In the genomic region with DNA sequence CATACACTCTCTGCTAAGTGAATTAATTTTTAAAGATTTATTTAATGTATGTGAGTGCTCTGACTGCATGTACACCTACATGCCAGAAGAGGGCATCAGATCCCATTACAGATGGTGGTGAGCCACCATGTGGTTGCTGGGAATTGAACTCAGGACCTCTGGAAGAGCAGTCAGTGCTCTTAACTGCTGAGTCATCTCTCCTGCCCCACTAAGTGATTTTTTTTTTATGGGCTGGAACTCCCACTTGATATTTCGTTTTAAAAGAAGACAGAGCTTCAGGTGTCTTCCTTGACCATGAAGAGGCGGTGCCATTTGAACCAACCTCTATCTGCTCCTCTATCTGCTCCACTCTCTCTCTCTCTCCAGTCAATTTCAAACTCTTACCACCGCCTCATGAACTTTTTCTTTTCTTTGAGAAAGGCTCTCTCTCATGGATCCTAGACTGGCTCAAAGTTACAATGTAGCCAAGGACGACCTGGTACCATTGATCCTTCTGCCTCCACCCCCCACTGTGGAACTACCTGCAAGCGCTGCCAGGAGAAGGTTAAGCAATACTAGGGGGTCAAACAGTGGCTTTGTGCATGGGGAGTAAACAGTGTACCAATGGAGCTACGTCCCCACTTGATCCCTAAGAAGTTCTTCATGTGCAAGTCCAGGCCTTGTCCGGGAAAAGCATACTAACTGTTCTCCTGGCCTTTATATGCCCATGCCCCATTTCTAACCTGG, we compare ENCODE assay signal across 19 mouse cellular contexts. TPM values are rescaled to one million over a fixed set of nuclear protein-coding genes. Genes with fewer than 3 reads are reported as not detected.
DNase-seq lines count a peak whose midpoint lies in the region; ATAC-seq and TF ChIP-seq lines count a peak whose summit lies in the region.
"Had no signal": no experiment of that assay in that cellular context is flagged by ENCODE, and none has a peak within 500 bp of the region (broad histone marks: within the 10 kb centered on the region; RNA-seq: fewer than 3 reads in every experiment).

No protein-coding gene starts in this region.

- peak overlapping the region; percentile 18; the same call in 1 of the 2 replicates for H3K27ac ChIP-seq in heart, postnatal 0 days (ENCODE audit: low read depth)
- H3K27ac ChIP-seq in lung, postnatal 0 days (ENCODE audit: low read length): peak overlapping the region; percentile 51; the same call in 1 of the 2 replicates
- H3K27ac ChIP-seq in ES-Bruce4 (ENCODE audit: insufficient read depth, low read length): no peak overlapping the region
- H3K27ac ChIP-seq in liver, embryonic 15.5 days (replicated peaks): no peak overlapping the region
- H3K27ac ChIP-seq: embryonic facial prominence, embryonic 10.5 days; forebrain, embryonic 13.5 days; limb, embryonic 12.5 days; lung, embryonic 15.5 days; neural tube, embryonic 12.5 days had no signal

- WGBS in heart, postnatal 0 days: 90% methylated on average over 7 of the region's 7 CpGs
- WGBS in lung, postnatal 0 days: 85% methylated on average over 7 of the region's 7 CpGs
- 71% methylated on average over 7 of the region's 7 CpGs for WGBS in liver, embryonic 15.5 days (ENCODE audit: insufficient replicate concordance)

- no peak overlapping the region for H3K4me3 ChIP-seq in heart, postnatal 0 days (ENCODE audit: low read depth, low read length)
- H3K4me3 ChIP-seq in lung, postnatal 0 days (ENCODE audit: low read depth, low read length): no peak overlapping the region
- no peak overlapping the region for H3K4me3 ChIP-seq in ES-Bruce4 (ENCODE audit: low read depth, low read length)
- no peak overlapping the region for H3K4me3 ChIP-seq in liver, embryonic 15.5 days (replicated peaks)
- H3K4me3 ChIP-seq: embryonic facial prominence, embryonic 10.5 days; forebrain, embryonic 13.5 days; heart, embryonic 12.5 days; limb, embryonic 12.5 days; lung, embryonic 15.5 days; neural tube, embryonic 12.5 days had no signal

- H3K36me3 ChIP-seq in heart, postnatal 0 days (replicated peaks; ENCODE audit: control insufficient read depth, insufficient read depth, low read length): no peaks in the 10 kb centered on the region
- no peaks in the 10 kb centered on the region for H3K36me3 ChIP-seq in lung, postnatal 0 days (ENCODE audit: insufficient read depth, low read length)
- no peaks in the 10 kb centered on the region for H3K36me3 ChIP-seq in ES-Bruce4 (ENCODE audit: control insufficient read depth, insufficient read depth, low read length, poor library complexity, severe bottlenecking)
- no peaks in the 10 kb centered on the region for H3K36me3 ChIP-seq in liver, embryonic 15.5 days (replicated peaks)
- H3K36me3 ChIP-seq: embryonic facial prominence, embryonic 10.5 days; heart, embryonic 12.5 days; limb, embryonic 12.5 days; lung, embryonic 15.5 days; neural tube, embryonic 12.5 days had no signal

- H3K9me3 ChIP-seq in heart, postnatal 0 days (replicated peaks; ENCODE audit: control insufficient read depth, low read length): no peaks in the 10 kb centered on the region
- H3K9me3 ChIP-seq in lung, postnatal 0 days (ENCODE audit: low read length): no peaks in the 10 kb centered on the region
- no peaks in the 10 kb centered on the region for H3K9me3 ChIP-seq in ES-Bruce4 (replicated peaks; ENCODE audit: control insufficient read depth, insufficient read depth, low read length, poor library complexity, severe bottlenecking)
- no peaks in the 10 kb centered on the region for H3K9me3 ChIP-seq in liver, embryonic 15.5 days (replicated peaks)
- H3K9me3 ChIP-seq: embryonic facial prominence, embryonic 10.5 days; forebrain, embryonic 13.5 days; heart, embryonic 12.5 days; limb, embryonic 12.5 days; lung, embryonic 15.5 days; neural tube, embryonic 12.5 days had no signal

- H3K4me1 ChIP-seq in heart, postnatal 0 days (ENCODE audit: control insufficient read depth, insufficient read depth): no peaks in the 10 kb centered on the region
- no peaks in the 10 kb centered on the region for H3K4me1 ChIP-seq in lung, postnatal 0 days (ENCODE audit: insufficient read depth, low read depth, low read length)
- no peaks in the 10 kb centered on the region for H3K4me1 ChIP-seq in ES-Bruce4 (ENCODE audit: control insufficient read depth, insufficient read depth, low read length)
- peaks cover 20% of the 10 kb centered on the region for H3K4me1 ChIP-seq in liver, embryonic 15.5 days (replicated peaks)
- H3K4me1 ChIP-seq: forebrain, embryonic 13.5 days; lung, embryonic 15.5 days; neural tube, embryonic 12.5 days had no signal

- TF ChIP-seq POLR2A in ES-Bruce4 (IDR thresholded peaks at IDR 0.05; ENCODE audit: insufficient read depth, low read length): no peak

- no peak overlapping the region for H3K4me2 ChIP-seq in heart, postnatal 0 days (ENCODE audit: low read depth, low read length)
- no peak overlapping the region for H3K4me2 ChIP-seq in lung, postnatal 0 days (replicated peaks; ENCODE audit: low read depth, low read length)
- no peak overlapping the region for H3K4me2 ChIP-seq in liver, embryonic 15.5 days
- H3K4me2 ChIP-seq: forebrain, embryonic 13.5 days; heart, embryonic 12.5 days; limb, embryonic 12.5 days; neural tube, embryonic 12.5 days had no signal

- no peak overlapping the region for H3K9ac ChIP-seq in heart, postnatal 0 days (replicated peaks; ENCODE audit: low read depth, low read length)
- H3K9ac ChIP-seq in lung, postnatal 0 days (replicated peaks; ENCODE audit: low read depth): no peak overlapping the region
- H3K9ac ChIP-seq in ES-Bruce4 (ENCODE audit: low read depth, poor library complexity, severe bottlenecking): no peak overlapping the region
- no peak overlapping the region for H3K9ac ChIP-seq in liver, embryonic 15.5 days
- H3K9ac ChIP-seq: forebrain, embryonic 13.5 days; heart, embryonic 12.5 days; limb, embryonic 12.5 days; lung, embryonic 15.5 days; neural tube, embryonic 12.5 days had no signal

- DNase-seq in heart, postnatal 0 days (ENCODE audit: low spot score): no peak
- no peak for DNase-seq in heart, adult 18-20 months
- DNase-seq in lung, postnatal 0 days (ENCODE audit: low spot score): no peak
- no peak for DNase-seq in lung, postnatal 4 days
- DNase-seq in Muller cell, postnatal 12 days (ENCODE audit: inconsistent ontology term): no peak
- no peak for DNase-seq in adrenal gland, postnatal 4 days (ENCODE audit: low spot score in 2 of 2)
- DNase-seq: cerebellum, adult 11 months; cerebellum, postnatal 36 days; heart, postnatal 36 days; kidney, postnatal 10 days; layer of hippocampus, adult 9-11 months had no signal

- no peaks in the 10 kb centered on the region for H3K27me3 ChIP-seq in heart, postnatal 0 days (ENCODE audit: control insufficient read depth, insufficient read depth, low read length)
- H3K27me3 ChIP-seq in lung, postnatal 0 days (replicated peaks; ENCODE audit: insufficient read depth, low read length): no peaks in the 10 kb centered on the region
- no peaks in the 10 kb centered on the region for H3K27me3 ChIP-seq in ES-Bruce4 (ENCODE audit: control insufficient read depth, insufficient read depth, low read length, poor library complexity, severe bottlenecking)
- no peaks in the 10 kb centered on the region for H3K27me3 ChIP-seq in liver, embryonic 15.5 days
- H3K27me3 ChIP-seq: forebrain, embryonic 13.5 days; limb, embryonic 12.5 days; lung, embryonic 15.5 days; neural tube, embryonic 12.5 days had no signal

- no peak for TF ChIP-seq EP300 in heart, postnatal 0 days (IDR thresholded peaks at IDR 0.05; ENCODE audit: low read depth)
- no peak for TF ChIP-seq EP300 in lung, postnatal 0 days (IDR thresholded peaks at IDR 0.05)
- TF ChIP-seq EP300 in ES-Bruce4 (IDR thresholded peaks at IDR 0.05; ENCODE audit: insufficient read depth, low read depth, low read length): no peak

- TF ChIP-seq CTCF in heart, postnatal 0 days (IDR thresholded peaks at IDR 0.05; ENCODE audit: low read depth): no peak
- no peak for TF ChIP-seq CTCF in lung, postnatal 0 days (IDR thresholded peaks at IDR 0.05)
- peak; percentile 7 for TF ChIP-seq CTCF in ES-Bruce4 (IDR thresholded peaks at IDR 0.05; ENCODE audit: low read depth, low read length)

- no peak for ATAC-seq in heart, postnatal 0 days (ENCODE audit: insufficient read depth, low read depth)
- no peak for ATAC-seq in lung, postnatal 0 days
- ATAC-seq in liver, embryonic 15.5 days (ENCODE audit: insufficient read depth): peak; percentile 23; the same call in 1 of the 2 replicates
- ATAC-seq: forebrain, embryonic 13.5 days had no signal

RNA-seq across cellular contexts. Expression of a gene that starts 22.6 kb away (rescaled TPM):
- total RNA-seq in heart, postnatal 0 days (2014; rRNA removed; ENCODE audit: low replicate concordance): 11.2 and 14.0 TPM in 2 replicates
- 7.2 and 8.4 TPM in 2 replicates for polyA plus RNA-seq in heart, postnatal 0 days (2015; fragmentation: Nextera tagmentation; extraction: Ambion mirVana)
- 1 to 10 TPM; 1.5 to 2.2 TPM for total RNA-seq in heart, adult 18-20 months (2021)
- 35.2 and 41.5 TPM in 2 replicates for polyA plus RNA-seq in lung, postnatal 0 days (2015; fragmentation: Nextera tagmentation; extraction: Ambion mirVana)
- polyA plus RNA-seq in ES-Bruce4 (2011; ENCODE audit: insufficient read depth, insufficient read length, low read depth, missing spikeins): not detected in 2 replicates
- 7.3 and 7.8 TPM in 2 replicates for polyA plus RNA-seq in liver, embryonic 15.5 days (2015; fragmentation: Nextera tagmentation; extraction: Ambion mirVana)
- 10 to 100 TPM; 16.8 to 53.9 TPM for total RNA-seq in adrenal gland, postnatal 4 days (2021)

RNA-seq across cellular contexts. Expression of a gene that starts 44.3 kb away (rescaled TPM):
- not detected in 2 replicates for total RNA-seq in heart, postnatal 0 days (2014; rRNA removed; ENCODE audit: low replicate concordance)
- polyA plus RNA-seq in heart, postnatal 0 days (2015; fragmentation: Nextera tagmentation; extraction: Ambion mirVana): 0.14 and 0.34 TPM in 2 replicates
- 1 to 10 TPM in 1 of 2 experiments, under 1 TPM in 1; 0.10 to 3.5 TPM for total RNA-seq in heart, adult 18-20 months (2021)
- 1.0 and 1.2 TPM in 2 replicates for polyA plus RNA-seq in lung, postnatal 0 days (2015; fragmentation: Nextera tagmentation; extraction: Ambion mirVana)
- polyA plus RNA-seq in ES-Bruce4 (2011; ENCODE audit: insufficient read depth, insufficient read length, low read depth, missing spikeins): 9.7 and 12.9 TPM in 2 replicates
- 108 and 125 TPM in 2 replicates for polyA plus RNA-seq in liver, embryonic 15.5 days (2015; fragmentation: Nextera tagmentation; extraction: Ambion mirVana)
- total RNA-seq in adrenal gland, postnatal 4 days (2021): 10 to 100 TPM; 24.9 to 67.7 TPM

Comparison
In these comparisons a context has a peak if more than half of its experiments do, and no peak if none do; other contexts are left out.
1. H3K27ac ChIP-seq: peak in heart, postnatal 0 days (single experiment) and lung, postnatal 0 days (single experiment); none in ES-Bruce4 (single experiment) and liver, embryonic 15.5 days (single experiment).